Mouse (Mus musculus) natural killer cell, adult 2 months (primary cell): ENCODE data around the gene Faap100.
A peak's percentile ranks its signal among the peaks of the same experiment; 100 is the strongest.
"Not testable (repeated sequence)": the region's sequence is repeated elsewhere in the genome, so short reads cannot be mapped to it uniquely, and the experiment has no call there.

Experiments
- DNase-seq, 2 experiments: peaks; one replicate each; pipeline ENCODE4 v3.0.0; 2022; ENCODE audit warnings: low spot score in 2 of 2

The Faap100 gene

DNA sequence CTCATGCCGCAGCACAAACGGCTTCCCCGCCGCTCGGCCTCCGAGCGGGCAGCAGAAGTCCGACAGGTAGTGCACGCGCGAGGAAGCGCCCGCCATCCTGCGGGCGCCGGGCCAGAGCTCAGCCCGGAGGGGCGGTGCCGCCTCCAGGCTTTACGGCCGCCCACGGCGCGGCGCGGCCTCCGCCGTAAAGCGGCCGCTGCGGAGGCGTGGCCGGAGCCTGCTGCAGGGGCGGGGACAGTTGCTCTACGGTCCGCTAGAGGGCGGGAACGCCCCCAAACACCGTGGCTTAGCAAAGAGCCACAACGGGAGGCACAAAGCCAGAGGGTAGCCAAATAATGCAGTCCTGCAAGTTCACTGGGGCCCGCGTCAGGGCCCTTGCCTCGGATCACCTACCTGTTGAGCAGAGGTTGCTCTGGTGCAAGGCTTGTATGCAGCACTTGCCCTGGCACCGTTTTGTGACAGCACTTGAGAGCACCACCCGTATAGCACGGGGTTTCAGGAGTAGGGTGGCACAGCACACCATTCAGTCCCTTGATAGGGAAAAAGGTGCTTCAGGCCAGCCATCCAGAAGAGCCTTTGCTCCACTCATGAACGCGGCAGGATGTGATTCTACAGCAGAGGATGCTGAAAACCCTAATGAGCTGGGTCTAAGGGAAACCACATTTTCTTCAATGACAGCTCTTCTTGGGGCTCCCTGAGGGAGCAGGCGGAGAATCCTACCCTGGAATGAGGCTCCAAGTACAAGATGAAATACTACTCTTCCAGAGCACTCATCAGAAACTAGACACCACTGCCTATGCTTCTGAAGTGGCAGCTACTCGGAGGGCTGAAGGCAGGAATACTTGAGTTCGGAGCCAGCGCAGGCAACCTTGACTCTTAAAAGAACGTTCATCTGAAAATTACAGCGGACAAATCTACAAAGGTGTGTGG lies at the start of gene Faap100:
Gene Faap100 (minus strand): TSS at position 154 of the 930 bp plus-strand sequence.
- DNase-seq = peak; percentile 86 to 90

GRCm38 (mm10) chr11:120426727-120427126 lies 48.2 kb upstream of the Faap100 start:
- DNase-seq = no peak

DNA sequence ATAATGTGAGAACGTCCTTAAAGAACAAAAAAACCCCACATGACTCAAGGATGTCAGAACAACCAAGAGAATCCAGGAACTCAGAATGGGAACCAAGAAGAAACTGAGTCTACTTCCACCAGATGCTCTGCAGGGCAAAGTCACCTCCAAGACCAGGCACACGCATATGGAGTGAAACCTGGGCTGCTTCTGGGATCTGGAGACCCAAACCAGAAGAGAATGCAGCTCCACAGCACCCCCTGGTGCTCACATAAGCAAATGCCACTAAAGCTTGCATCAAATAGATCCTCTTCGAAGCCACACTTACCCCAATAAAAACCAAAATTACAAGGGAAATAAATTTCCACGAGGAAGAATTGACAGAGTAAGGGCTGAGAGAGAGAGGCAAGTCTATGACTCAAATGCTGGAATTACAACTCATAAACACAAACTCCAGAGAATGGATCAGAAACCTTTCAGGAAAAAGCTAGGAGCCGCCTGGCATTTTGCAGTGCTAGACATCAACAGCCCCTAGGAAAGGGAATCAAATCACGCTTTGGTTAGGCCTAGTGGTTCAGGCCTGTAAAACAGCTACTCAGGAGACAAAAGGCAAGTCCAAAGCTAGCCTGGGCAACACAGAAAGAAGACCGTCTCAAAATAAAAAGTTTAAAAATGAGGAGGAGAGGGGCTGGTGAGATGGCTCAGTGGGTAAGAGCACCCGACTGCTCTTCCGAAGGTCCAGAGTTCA lies 45.2 kb upstream of the Faap100 start:
- DNase-seq = peak; percentile 31 to 46

DNA sequence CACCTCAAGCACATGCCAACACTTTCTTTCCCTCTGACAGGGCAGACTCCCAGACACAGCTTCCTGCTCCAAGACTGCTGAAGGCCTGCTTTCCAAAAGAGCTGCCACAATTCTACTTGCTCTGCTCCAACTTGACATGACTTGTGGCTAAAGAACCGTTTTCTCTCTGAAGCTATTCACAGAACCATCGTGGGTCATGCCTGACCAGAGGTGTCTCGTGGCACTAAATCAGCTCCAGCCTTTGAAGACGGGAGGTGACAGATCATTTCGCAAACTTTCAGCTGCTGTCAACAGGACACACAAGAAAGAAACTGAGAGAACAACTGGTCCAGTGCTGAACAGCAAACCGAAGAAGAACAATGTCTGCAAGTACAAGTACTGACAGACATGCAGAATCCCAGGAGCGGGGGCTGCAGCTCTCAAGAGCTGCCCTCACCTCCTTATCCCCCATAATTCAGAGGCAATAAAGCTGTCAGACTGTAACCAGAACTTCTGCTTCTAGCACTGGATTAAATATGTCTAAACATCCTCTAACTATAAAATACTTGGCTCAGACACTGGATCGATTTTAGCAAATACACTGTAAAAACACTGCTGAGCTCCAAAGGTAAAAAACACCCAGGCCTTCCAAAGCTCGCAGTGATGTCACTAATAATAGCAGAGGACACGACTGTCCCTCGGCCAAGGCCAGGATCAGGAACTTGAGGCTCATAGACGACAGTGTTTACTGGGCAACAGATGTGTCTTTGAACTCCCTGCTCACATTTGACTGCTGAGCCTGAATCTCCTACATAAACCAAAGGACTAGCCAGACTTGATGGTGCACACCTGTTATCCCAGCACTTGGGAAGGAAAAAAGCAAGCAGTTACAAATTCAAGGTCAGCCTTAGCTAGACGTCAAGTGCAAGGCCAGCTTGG lies 44.3 kb upstream of the Faap100 start:
- DNase-seq = no peak

GRCm38 (mm10) chr11:120418592-120418991 lies 40.0 kb upstream of the Faap100 start:
- DNase-seq = no peak

- no peak for DNase-seq
Measured at GRCm38 (mm10) chr11:120417852-120418251, 39.3 kb upstream of the Faap100 start.

DNA sequence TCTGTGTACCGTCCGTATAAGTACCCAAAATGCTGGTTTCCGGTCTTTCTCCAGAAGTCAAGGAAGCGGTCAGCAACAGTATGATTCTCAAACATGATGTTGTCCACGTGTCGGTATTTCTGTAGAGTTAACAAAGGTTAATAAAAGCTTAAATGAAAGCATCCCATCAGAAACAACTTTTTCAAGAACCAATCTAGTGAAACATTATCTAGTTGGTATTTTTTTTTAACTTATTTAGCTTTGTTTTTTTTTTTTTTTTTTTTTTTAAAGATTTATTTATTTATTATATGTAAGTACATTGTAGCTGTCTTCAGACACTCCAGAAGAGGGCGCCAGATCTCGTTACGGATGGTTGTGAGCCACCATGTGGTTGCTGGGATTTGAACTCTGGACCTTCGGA lies 35.1 kb upstream of the Faap100 start:
- not testable (repeated sequence) for DNase-seq

DNA sequence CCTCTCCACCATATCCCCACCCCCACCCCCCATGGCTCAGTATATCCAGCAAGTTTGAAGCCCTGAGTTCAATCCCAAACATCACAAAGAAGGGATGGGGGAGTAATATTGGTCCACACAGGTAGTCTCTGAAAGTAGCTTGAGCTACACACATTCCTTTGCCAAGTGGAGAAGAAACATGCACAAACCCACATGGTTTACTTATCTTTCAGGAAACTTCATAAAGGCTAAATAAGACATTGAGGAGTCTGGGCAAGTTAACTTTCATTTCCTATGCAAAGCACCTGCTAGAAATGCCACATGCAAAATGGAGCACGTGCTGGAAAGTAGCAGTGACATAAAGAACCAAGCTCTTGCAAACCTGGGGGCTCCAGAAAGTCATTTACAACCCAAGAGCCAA lies 27.9 kb upstream of the Faap100 start:
- DNase-seq = no peak

DNA sequence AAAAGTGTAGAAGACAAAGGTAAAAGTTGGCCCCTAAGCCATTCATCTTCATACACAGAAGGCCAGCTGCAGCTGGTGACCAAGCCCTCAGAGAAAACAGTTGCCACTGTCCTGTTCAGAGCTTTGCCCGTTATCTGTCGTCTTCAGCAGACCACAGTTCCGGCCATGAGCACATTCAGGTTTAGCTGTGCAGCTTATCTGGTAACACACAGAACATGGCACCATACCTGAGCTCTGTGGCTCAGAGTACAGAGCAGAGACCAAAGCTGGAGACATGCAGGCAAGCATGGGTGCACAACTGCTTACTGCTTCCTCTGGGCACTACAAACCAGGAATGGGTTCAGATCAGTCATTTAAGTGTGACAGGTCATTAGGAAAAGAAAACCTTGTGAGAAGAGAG lies 27.3 kb upstream of the Faap100 start:
- DNase-seq = no peak

DNA sequence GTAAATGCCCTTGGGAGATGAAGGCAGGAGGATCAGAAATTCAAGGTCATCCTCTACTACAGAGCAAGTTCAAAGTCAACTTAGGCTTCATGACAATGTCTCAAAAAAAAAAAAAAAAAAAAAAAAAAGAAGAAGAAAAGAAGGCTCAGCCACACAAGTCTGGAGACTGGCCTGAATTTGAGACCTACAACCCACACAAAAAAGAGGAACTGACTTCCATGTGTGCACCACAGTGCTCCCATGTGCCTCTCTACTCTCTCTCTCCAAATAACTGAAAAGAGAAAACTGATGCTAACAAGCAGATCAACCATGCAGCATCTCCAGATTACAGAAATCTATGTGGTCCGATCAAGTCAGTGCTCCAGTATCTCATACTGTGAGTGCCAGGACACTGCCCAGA lies 26.2 kb upstream of the Faap100 start:
- DNase-seq = no peak

DNA sequence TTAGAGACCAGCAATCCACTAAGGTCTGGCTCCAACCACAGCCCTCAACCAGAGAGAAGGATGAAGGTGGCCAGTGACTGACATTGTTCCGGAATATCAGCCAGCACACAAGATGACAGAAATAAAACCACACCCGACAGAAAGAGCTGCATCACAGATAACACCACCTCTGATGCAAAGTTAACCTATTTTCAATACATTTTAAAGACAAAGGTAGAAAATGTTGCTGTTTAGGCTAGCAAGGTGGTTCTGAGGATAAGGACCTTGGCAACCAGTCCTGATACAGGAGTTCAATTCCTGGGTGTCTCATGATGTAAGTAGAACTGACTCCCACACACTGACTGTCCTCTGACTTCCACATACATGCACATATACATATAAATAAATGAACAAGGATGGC lies 20.8 kb upstream of the Faap100 start:
- DNase-seq = no peak

GRCm38 (mm10) chr11:120397602-120398001 lies 19.0 kb upstream of the Faap100 start:
- no peak for DNase-seq

DNA sequence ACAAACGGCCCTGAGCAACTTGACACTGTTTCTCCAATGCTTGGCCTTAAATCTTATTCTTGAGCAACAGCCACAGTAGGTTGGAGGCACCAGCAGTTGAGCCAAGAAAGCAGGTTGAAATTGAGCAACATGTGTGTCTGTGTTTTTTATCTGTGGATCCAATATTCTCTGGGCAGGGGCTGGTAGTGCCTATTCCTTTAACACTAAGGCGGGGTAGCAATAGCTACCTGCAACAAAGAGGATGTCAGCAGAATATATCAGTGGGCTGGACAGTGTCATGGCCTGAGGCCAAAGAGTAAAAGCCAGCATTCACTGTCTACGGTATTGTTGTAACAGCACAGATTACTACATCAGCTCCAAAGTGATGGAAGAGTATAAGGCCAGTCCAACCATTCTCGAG lies 17.1 kb upstream of the Faap100 start:
- DNase-seq = no peak

GRCm38 (mm10) chr11:120388580-120388979 lies 10.0 kb upstream of the Faap100 start:
- DNase-seq = no peak

DNA sequence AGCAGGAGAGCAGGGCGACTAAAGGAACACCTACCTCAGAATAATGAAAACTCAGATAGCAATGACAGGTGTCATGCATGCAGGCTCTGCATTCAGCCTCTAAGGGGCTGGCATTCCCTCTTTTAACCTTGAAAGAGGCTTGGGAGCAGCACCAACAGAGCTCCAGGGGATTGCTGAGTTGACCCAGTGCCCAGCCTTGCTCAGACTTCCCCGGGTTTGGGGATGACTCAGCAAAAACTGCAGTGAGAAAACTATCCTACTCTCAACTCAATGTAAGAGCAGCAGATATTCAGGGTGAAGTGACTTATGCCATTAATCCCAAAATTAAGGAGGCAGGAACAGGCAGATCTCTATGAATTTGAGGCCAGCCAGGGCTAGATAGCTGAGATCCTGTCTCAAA lies 8.6 kb upstream of the Faap100 start:
- no peak for DNase-seq

GRCm38 (mm10) chr11:120386632-120387031 lies 8.1 kb upstream of the Faap100 start:
- no peak for DNase-seq

- DNase-seq = no peak
Measured at GRCm38 (mm10) chr11:120382509-120382908, 3.9 kb upstream of the Faap100 start.

DNA sequence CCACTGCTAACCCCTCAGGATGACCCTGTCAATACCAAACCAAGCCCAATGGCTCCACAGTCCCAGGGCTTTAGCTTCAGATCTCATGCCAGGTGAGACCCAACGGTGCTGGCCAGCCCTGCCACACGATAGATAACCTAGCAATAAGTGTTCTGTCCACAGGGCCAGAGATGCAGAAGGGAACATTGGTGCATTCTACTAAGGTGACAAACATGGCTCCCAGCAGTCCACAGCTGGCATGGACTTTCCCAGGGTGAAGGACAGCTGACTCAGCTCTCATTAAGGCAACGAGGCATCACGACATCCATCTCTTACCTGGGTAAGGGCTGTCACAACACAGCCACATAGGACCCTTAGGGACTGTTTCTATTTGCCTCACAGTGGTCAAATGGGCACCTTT lies 2.6 kb upstream of the Faap100 start:
- no peak for DNase-seq

DNA sequence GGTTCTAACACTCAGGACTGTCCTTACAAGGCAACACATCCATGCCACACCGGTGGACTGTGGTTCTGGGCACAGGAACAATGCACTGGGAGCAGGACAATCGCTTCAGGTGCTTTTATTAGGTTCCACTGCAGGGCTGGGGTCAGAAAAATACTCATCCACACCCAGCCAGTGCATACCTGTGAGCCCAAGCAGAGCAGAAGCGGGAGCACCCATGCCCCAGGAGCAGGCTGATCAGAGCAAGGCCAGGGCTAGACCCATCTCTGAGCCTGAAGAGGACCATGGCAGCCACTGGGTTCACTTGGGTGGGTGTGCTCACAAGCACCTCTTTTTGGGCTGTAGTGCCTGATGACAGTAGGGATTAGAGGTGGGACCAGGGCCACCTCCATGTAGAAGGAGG lies 1.7 kb upstream of the Faap100 start:
- DNase-seq = no peak

DNA sequence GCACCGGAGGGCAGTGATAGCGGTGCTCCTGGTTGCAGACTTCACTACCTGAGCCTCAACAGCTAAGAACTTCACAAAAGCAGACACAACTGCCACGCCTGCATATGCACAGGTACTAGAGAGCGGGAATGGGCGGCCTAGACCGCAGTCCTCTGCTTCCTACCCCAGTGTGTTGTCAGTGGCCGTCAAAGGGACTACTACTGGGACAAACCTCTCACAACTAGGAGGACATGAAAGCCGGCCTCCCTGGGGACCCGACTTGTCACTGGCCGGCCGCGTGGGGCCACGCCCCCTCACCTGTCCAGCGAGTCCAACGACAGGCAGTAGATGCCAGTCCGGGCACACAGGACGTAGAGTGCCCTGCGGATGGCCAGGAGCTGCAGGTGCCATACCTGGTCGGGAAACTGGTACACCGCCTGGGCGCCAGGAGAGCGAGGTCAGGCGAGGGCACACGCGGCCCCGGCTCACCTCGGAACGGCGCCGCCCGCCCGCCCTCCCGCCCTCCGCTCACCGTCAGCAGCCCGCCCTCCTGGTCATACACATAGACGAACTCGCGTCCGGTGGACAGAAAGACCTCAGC lies 443 bp downstream of the Faap100 start:
- peak in 1 of 2 experiments; percentile 32 for DNase-seq

DNA sequence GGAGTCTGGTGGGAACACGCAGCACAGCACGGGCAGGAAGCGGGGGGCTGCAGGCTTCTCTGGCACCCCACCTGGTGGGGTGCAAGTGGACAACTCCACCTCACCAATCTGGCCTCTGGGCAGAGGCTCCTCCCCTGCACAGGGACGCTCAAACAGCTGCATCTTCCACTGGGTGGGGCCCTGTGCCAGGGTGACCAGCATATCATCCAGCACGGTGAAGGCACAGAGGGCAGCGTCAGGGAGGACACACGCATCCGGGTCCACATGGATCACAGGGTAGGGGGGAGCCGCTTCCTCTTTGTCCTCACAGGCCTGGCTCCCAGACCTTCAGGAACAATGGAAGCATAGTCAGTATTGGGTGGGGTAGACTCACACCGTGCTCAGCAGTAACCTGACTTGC lies 1.2 kb downstream of the Faap100 start:
- no peak for DNase-seq
